Mouse (Mus musculus) retina, postnatal 7 days (tissue): ENCODE results near the gene Mpo.

Experiments used
- DNase-seq: peaks from one replicate; pipeline ENCODE4 v3.0.0-alpha.2; 2012; ENCODE audit warnings: low read depth, low spot score

Gene Mpo

GRCm38 (mm10) chr11:87793460-87793859, at the start of gene Mpo:
Gene Mpo (plus strand): TSS chr11:87793581.
- DNase-seq: no peak

GRCm38 (mm10) chr11:87743691-87744090, 49.7 kb upstream of the Mpo start:
- DNase-seq: no peak

GRCm38 (mm10) chr11:87744964-87745363, 48.4 kb upstream of the Mpo start:
- no peak for DNase-seq

- no peak for DNase-seq
Measured at GRCm38 (mm10) chr11:87745632-87746555, 47.5 kb upstream of the Mpo start.

- no peak for DNase-seq
Measured at GRCm38 (mm10) chr11:87747312-87747711, 46.1 kb upstream of the Mpo start.

- no peak for DNase-seq
Measured at GRCm38 (mm10) chr11:87747716-87748115, 45.7 kb upstream of the Mpo start.

- no peak for DNase-seq
Measured at GRCm38 (mm10) chr11:87748132-87749119, 45.0 kb upstream of the Mpo start.

- DNase-seq: no peak
Measured at GRCm38 (mm10) chr11:87749192-87750042, 44.0 kb upstream of the Mpo start.

- DNase-seq: no peak
Measured at GRCm38 (mm10) chr11:87750043-87750421, 43.3 kb upstream of the Mpo start.

- no peak for DNase-seq
Measured at GRCm38 (mm10) chr11:87750521-87750920, 42.9 kb upstream of the Mpo start.

- DNase-seq: no peak
Measured at GRCm38 (mm10) chr11:87751031-87751430, 42.4 kb upstream of the Mpo start.

- no peak for DNase-seq
Measured at GRCm38 (mm10) chr11:87751491-87751966, 41.9 kb upstream of the Mpo start.

- DNase-seq: no peak
Measured at GRCm38 (mm10) chr11:87752307-87752706, 41.1 kb upstream of the Mpo start.

GRCm38 (mm10) chr11:87753255-87753654, 40.1 kb upstream of the Mpo start:
- no peak for DNase-seq

GRCm38 (mm10) chr11:87753891-87754501, 39.4 kb upstream of the Mpo start:
- DNase-seq: no peak

- no peak for DNase-seq
Measured at GRCm38 (mm10) chr11:87754603-87755002, 38.8 kb upstream of the Mpo start.

- DNase-seq: no peak
Measured at GRCm38 (mm10) chr11:87755360-87756017, 37.9 kb upstream of the Mpo start.

GRCm38 (mm10) chr11:87756251-87756820, 37.0 kb upstream of the Mpo start:
- DNase-seq: no peak

- no peak for DNase-seq
Measured at GRCm38 (mm10) chr11:87757001-87757954, 36.1 kb upstream of the Mpo start.
